Mouse (Mus musculus): Measurements from ENCODE around the gene 1700003H04Rik. TPM values are rescaled to one million over a fixed set of nuclear protein-coding genes. Genes with fewer than 3 reads are reported as not detected.

The 1700003H04Rik gene
- not detected for polyA plus RNA-seq (2017; shearing (Covaris generic))

- no peak for ATAC-seq
Measured at GRCm38 (mm10) chr3:124581001-124581400, at the start of gene 1700003H04Rik. TSS of gene 1700003H04Rik (minus strand) at chr3:124581101.

GRCm38 (mm10) chr3:124623031-124623430, 42.1 kb upstream of the 1700003H04Rik start:
- ATAC-seq, result no peak

GRCm38 (mm10) chr3:124613287-124613686, 32.4 kb upstream of the 1700003H04Rik start:
- no peak for ATAC-seq

GRCm38 (mm10) chr3:124609956-124610355, 29.1 kb upstream of the 1700003H04Rik start:
- ATAC-seq, result no peak

- no peak for ATAC-seq
Measured at GRCm38 (mm10) chr3:124606021-124606517, 25.2 kb upstream of the 1700003H04Rik start.

GRCm38 (mm10) chr3:124605518-124605917, 24.6 kb upstream of the 1700003H04Rik start:
- ATAC-seq, result no peak

GRCm38 (mm10) chr3:124597789-124598188, 16.9 kb upstream of the 1700003H04Rik start:
- no peak for ATAC-seq

- no peak for ATAC-seq
Measured at GRCm38 (mm10) chr3:124587534-124587933, 6.6 kb upstream of the 1700003H04Rik start.

GRCm38 (mm10) chr3:124585761-124586160, 4.9 kb upstream of the 1700003H04Rik start:
- ATAC-seq, result no peak

GRCm38 (mm10) chr3:124557317-124557716, 23.6 kb downstream of the 1700003H04Rik start:
- no peak for ATAC-seq

GRCm38 (mm10) chr3:124555963-124556362, 24.9 kb downstream of the 1700003H04Rik start:
- ATAC-seq, result no peak

- ATAC-seq, result no peak
Measured at GRCm38 (mm10) chr3:124555092-124555491, 25.8 kb downstream of the 1700003H04Rik start.

GRCm38 (mm10) chr3:124548898-124549297, 32.0 kb downstream of the 1700003H04Rik start:
- no peak for ATAC-seq

GRCm38 (mm10) chr3:124538260-124538659, 42.6 kb downstream of the 1700003H04Rik start:
- ATAC-seq, result no peak

- ATAC-seq, result no peak
Measured at GRCm38 (mm10) chr3:124536602-124537001, 44.3 kb downstream of the 1700003H04Rik start.

GRCm38 (mm10) chr3:124518786-124519185, 62.1 kb downstream of the 1700003H04Rik start:
- no peak for ATAC-seq

Other genes starting within 250 kb of the 1700003H04Rik start
- gene 1700006A11Rik, start 155.1 kb downstream of the 1700003H04Rik start, polyA plus RNA-seq (2017; shearing (Covaris generic)), result not detected